Mouse (Mus musculus): ENCODE results near the gene Abcb4. TPM values are rescaled to one million over a fixed set of nuclear protein-coding genes. Genes with fewer than 3 reads are reported as not detected.
"Not testable (repeated sequence)": the region's sequence is repeated elsewhere in the genome, so short reads cannot be mapped to it uniquely, and the experiment has no call there.

Gene Abcb4
- total RNA-seq, 2 experiments from 2014 or later = 6.2 to 6.7 TPM

DNA sequence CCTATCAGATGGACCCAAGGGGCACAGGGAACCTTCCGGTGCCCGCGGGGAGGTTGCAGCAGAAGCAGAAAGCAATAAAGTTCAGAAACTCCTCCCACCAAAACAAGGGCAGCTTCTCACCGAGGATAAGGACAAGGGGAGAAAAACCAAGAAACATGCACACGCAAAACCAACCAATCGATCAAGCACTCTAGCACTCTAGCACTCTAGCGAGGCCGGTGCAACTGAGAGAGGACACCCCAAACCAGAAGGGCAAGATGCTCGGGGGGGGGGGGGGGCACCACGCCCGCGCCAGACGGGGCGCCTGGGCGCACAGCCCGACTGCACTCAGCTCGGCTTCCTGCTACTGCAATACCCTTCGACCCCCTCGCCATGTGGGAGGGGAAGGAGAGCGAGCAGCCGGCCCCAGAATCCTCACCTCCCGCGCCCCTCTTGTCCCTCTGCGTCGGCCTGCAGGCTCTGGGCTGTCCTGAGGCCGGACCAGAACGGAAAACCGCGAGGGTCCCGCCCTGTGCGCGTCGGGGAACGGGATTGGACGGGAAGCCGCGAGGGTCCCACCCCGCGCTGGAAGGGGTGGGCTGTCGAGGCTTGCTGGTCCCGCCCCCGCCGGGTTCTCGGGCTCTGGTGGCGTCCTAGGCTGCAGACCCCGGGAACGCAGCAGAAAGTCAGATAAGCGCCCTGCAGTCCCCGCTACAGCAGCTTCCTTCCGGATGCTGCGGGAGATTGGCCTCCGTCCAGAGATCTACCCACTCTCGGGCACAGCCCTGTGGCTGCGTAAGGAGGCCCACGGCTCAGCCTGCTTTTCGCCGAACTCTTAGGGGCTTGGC, 103.4 kb downstream of the Abcb4 start, which contains the start of gene Crot:
Gene Crot (minus strand): TSS at position 639 of the 827 bp plus-strand sequence.
- DNase-seq (ENCODE audit: low spot score in 2 of 2) = peak; percentile 93 to 94

GRCm38 (mm10) chr5:8997513-8997895, 104.0 kb downstream of the Abcb4 start:
- no peak for DNase-seq (ENCODE audit: low spot score in 2 of 2)

DNA sequence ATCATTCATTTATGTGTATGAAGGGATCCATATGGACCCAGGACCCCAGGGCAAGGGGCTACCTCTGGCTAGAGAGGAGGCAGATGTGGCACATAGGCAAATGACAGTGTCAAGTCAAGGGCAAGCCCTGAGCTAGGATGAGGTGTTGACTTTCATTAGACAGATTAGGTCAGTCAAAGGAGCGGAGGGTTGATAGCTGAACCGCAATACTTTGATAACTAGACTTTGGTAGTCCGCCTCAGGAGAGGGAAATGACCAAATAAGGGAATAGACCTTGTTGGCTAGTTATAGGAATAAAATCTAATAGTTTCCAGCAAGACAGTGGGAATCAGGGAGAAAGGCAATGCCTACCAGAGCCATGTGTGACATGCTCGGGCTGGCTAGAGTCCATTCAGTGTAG, 105.6 kb downstream of the Abcb4 start:
- DNase-seq (ENCODE audit: low spot score in 2 of 2) = no peak

GRCm38 (mm10) chr5:9000006-9000405, 106.5 kb downstream of the Abcb4 start:
- not testable (repeated sequence) for DNase-seq (ENCODE audit: low spot score in 2 of 2)

DNA sequence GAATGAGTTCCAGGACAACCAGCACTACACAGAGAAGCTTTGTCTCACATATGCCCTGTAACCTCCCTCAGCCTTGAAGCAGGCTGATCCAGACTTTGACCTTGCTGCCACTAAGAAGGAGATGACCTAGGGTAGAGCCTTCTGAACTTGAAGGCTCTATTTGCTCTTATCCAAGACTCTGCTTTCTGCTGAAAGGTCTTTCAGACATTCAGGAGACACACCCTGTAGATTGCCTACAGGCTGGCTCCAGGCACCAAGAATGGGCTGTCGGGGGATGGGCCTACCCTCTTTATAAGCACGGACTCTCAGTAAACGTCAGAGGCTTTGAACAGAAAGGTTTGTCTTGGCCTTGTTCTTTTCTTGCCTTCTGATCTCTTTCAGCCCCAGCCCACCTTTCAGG, 113.1 kb downstream of the Abcb4 start:
- DNase-seq (ENCODE audit: low spot score in 2 of 2) = not testable (repeated sequence)

Other genes starting within 250 kb of the Abcb4 start
- 1 to 10 TPM in 1 of 2 experiments, under 1 TPM in 1; 0.83 to 1.2 TPM for gene Abcb1a, start 233.6 kb upstream of the Abcb4 start, total RNA-seq (2021)
- 1 to 10 TPM; 1.8 to 2.5 TPM for gene Abcb1b, start 95.6 kb upstream of the Abcb4 start, total RNA-seq (2021)
- 10 to 100 TPM; 33.1 to 39.9 TPM for gene Crot, start 103.6 kb downstream of the Abcb4 start, total RNA-seq (2021)
- 1 to 10 TPM; 3.8 to 4.9 TPM for gene Tmem243, start 207.0 kb downstream of the Abcb4 start, total RNA-seq (2021)

Measured in gastrocnemius, postnatal 4 days (tissue).